In genomic region chr7:67373584-67373960, GRCm38 (mm10) we compare ENCODE assay signal across 8 mouse cellular contexts. TPM values are rescaled to one million over a fixed set of nuclear protein-coding genes. Genes with fewer than 3 reads are reported as not detected.
A peak's percentile ranks its signal among the peaks of the same experiment; 100 is the strongest.
DNase-seq lines count a peak whose midpoint lies in the region; ATAC-seq and TF ChIP-seq lines count a peak whose summit lies in the region.

No protein-coding gene starts in this region.

- peak overlapping the region; percentile 74 for H3K9ac ChIP-seq in liver, adult 2 months (ENCODE audit: low read depth, low read length)
- H3K9ac ChIP-seq in embryonic facial prominence, embryonic 13.5 days = peak overlapping the region; percentile 98
- peak overlapping the region; percentile 98 for H3K9ac ChIP-seq in intestine, embryonic 16.5 days (ENCODE audit: low read depth, low read length)
- H3K9ac ChIP-seq in neural tube, embryonic 12.5 days = peak overlapping the region; percentile 98

- H3K9me3 ChIP-seq in embryonic facial prominence, embryonic 13.5 days = no peaks in the 10 kb centered on the region
- H3K9me3 ChIP-seq in intestine, embryonic 16.5 days (ENCODE audit: control insufficient read depth, low read length) = no peaks in the 10 kb centered on the region
- no peaks in the 10 kb centered on the region for H3K9me3 ChIP-seq in neural tube, embryonic 12.5 days

- DNase-seq in liver, adult 2 months (ENCODE audit: extremely low read depth, low read depth, low spot score) = no peak
- DNase-seq in liver = no peak
- DNase-seq in left cerebral cortex, postnatal 4 days = no peak
- no peak for DNase-seq in B cell, adult 2 months

- H3K27me3 ChIP-seq in liver, adult 2 months (ENCODE audit: control insufficient read depth, insufficient read depth, low read length) = no peaks in the 10 kb centered on the region
- H3K27me3 ChIP-seq in embryonic facial prominence, embryonic 13.5 days = no peaks in the 10 kb centered on the region
- H3K27me3 ChIP-seq in intestine, embryonic 16.5 days (replicated peaks; ENCODE audit: control insufficient read depth, insufficient read depth, low read length) = no peaks in the 10 kb centered on the region
- no peaks in the 10 kb centered on the region for H3K27me3 ChIP-seq in neural tube, embryonic 12.5 days (replicated peaks)

- TF ChIP-seq POLR2A in liver, adult 2 months (IDR thresholded peaks at IDR 0.05; ENCODE audit: extremely low read depth, insufficient read depth, low read length) = no peak

- H3K79me2 ChIP-seq in liver, adult 2 months (ENCODE audit: control insufficient read depth, insufficient read depth, low read length) = peaks cover 7% of the 10 kb centered on the region

- ATAC-seq in embryonic facial prominence, embryonic 13.5 days (ENCODE audit: insufficient number of reproducible peaks, insufficient read depth, low FRiP score, low TSS enrichment, low read depth) = no peak
- no peak for ATAC-seq in intestine, embryonic 16.5 days
- ATAC-seq in neural tube, embryonic 12.5 days (ENCODE audit: low FRiP score, low read depth) = no peak
- ATAC-seq in megakaryocyte progenitor cell, adult 5-6 weeks (replicated peaks; ENCODE audit: poor library complexity) = no peak

- no peak for TF ChIP-seq CTCF in liver, adult 2 months (IDR thresholded peaks at IDR 0.05; ENCODE audit: low read depth, low read length)

- H3K4me2 ChIP-seq in embryonic facial prominence, embryonic 13.5 days = peak overlapping the region; percentile 95
- peak overlapping the region; percentile 91 for H3K4me2 ChIP-seq in intestine, embryonic 16.5 days (ENCODE audit: low read depth, low read length)
- peak overlapping the region; percentile 94 for H3K4me2 ChIP-seq in neural tube, embryonic 12.5 days (replicated peaks)

- no peaks in the 10 kb centered on the region for H3K36me3 ChIP-seq in liver, adult 2 months (ENCODE audit: control insufficient read depth, insufficient read depth, low read length)
- H3K36me3 ChIP-seq in embryonic facial prominence, embryonic 13.5 days = no peaks in the 10 kb centered on the region
- H3K36me3 ChIP-seq in intestine, embryonic 16.5 days (ENCODE audit: control insufficient read depth, insufficient read depth, low read length) = no peaks in the 10 kb centered on the region
- no peaks in the 10 kb centered on the region for H3K36me3 ChIP-seq in neural tube, embryonic 12.5 days

- intact Hi-C loops in left cerebral cortex, postnatal 4 days (cut with DNase I) = loop anchor here (5.0 kb wide), 1 partner anchor 249 kb away; no protein-coding TSS in a partner anchor

- H3K4me1 ChIP-seq in liver, adult 2 months (ENCODE audit: control insufficient read depth, insufficient read depth, low read length) = peaks cover 14% of the 10 kb centered on the region
- H3K4me1 ChIP-seq in embryonic facial prominence, embryonic 13.5 days = peaks cover 13% of the 10 kb centered on the region
- peaks cover 8% of the 10 kb centered on the region for H3K4me1 ChIP-seq in intestine, embryonic 16.5 days (ENCODE audit: control insufficient read depth, insufficient read depth, low read length)
- peaks cover 12% of the 10 kb centered on the region for H3K4me1 ChIP-seq in neural tube, embryonic 12.5 days

- H3K27ac ChIP-seq in liver, adult 2 months (replicated peaks; ENCODE audit: insufficient read depth, low read depth, low read length) = peak overlapping the region; percentile 99
- H3K27ac ChIP-seq in embryonic facial prominence, embryonic 13.5 days = peak overlapping the region; percentile 99
- peak overlapping the region; percentile 92 for H3K27ac ChIP-seq in intestine, embryonic 16.5 days (ENCODE audit: low read length)
- H3K27ac ChIP-seq in neural tube, embryonic 12.5 days = peak overlapping the region; percentile 98

- H3K4me3 ChIP-seq in liver, adult 2 months (ENCODE audit: insufficient read depth, low read depth, low read length) = peak overlapping the region; percentile 100
- H3K4me3 ChIP-seq in embryonic facial prominence, embryonic 13.5 days = peak overlapping the region; percentile 90
- H3K4me3 ChIP-seq in intestine, embryonic 16.5 days (ENCODE audit: low read length) = peak overlapping the region; percentile 96
- H3K4me3 ChIP-seq in neural tube, embryonic 12.5 days = peak overlapping the region; percentile 91

- 24% methylated on average over 6 of the region's 6 CpGs for WGBS in liver, adult 2 months
- 28% methylated on average over 6 of the region's 6 CpGs for WGBS in embryonic facial prominence, embryonic 13.5 days
- WGBS in intestine, embryonic 16.5 days = 32% methylated on average over 6 of the region's 6 CpGs
- 34% methylated on average over 6 of the region's 6 CpGs for WGBS in neural tube, embryonic 12.5 days

RNA-seq across cellular contexts. Expression of gene Mef2a, which starts 0.9 kb away (rescaled TPM):
- 22.7 and 24.8 TPM in 2 replicates for total RNA-seq in liver, adult 2 months (2014; rRNA removed)
- polyA plus RNA-seq in liver, adult 2 months (2012; rRNA removed) = 5.5 and 12.0 TPM in 2 replicates
- 38.4 and 47.5 TPM in 2 replicates for polyA plus RNA-seq in embryonic facial prominence, embryonic 13.5 days (2015; fragmentation: Nextera tagmentation; extraction: Ambion mirVana)
- 23.6 and 23.7 TPM in 2 replicates for polyA plus RNA-seq in intestine, embryonic 16.5 days (2015; fragmentation: Nextera tagmentation; extraction: Ambion mirVana)
- polyA plus RNA-seq in neural tube, embryonic 12.5 days (2016; fragmentation: Nextera tagmentation; extraction: Ambion mirVana) = 31.7 and 35.2 TPM in 2 replicates
- total RNA-seq in left cerebral cortex, postnatal 4 days (2021) = 100 to 1,000 TPM; 115 to 119 TPM
- 36.4 and 43.9 TPM in 2 replicates for total RNA-seq in megakaryocyte progenitor cell, adult 5-6 weeks (2015)
- total RNA-seq in megakaryocyte progenitor cell, adult 5-6 weeks (2017) = 15.0 and 18.4 TPM in 2 replicates
